Comparison of ENCODE assay signal across 9 mouse cellular contexts in the genomic region with DNA sequence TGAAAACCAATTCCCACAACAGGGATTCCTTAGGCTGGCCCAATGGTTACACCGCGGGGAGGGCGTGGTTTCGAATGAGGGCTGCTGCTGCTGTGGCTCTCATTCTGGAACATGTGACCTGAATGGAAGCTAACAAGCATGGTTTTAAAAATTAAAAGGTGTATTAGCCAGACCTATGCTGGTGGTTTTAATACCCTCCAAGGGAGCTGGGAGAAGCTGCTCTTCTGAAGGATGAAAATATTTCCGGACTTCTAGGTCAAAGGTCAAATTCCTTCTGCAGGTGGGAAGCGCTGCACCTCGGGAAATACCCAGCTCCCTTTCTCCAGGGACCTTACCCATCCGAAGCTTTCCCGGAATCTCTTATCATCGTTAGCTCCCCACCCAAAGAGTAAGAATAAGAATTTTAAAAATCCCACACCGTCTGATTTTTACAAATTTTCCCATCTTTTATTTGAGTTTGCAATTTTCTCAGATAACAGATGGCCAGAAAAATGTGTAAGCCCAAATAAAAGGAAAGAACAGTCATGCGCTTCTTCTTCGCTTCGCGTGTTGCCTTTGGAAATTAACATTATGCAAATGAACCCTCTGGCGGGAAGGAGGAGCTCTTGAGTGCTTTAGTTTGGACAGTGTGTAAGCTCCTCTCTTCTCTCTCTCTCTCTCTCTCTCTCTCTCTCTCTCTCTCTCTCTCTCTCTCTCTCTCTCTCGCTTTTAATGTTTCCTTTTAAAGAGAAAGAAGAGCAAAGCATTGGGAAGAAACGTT.
A peak's percentile ranks its signal among the peaks of the same experiment; 100 is the strongest.
DNase-seq lines count a peak whose midpoint lies in the region; ATAC-seq lines count a peak whose summit lies in the region.
"Had no signal": no experiment of that assay in that cellular context is flagged by ENCODE, and none has a peak within 500 bp of the region (broad histone marks: within the 10 kb centered on the region; RNA-seq: fewer than 3 reads in every experiment).

No protein-coding gene starts in this region.

- no peaks in the 10 kb centered on the region for H3K36me3 ChIP-seq in intestine, embryonic 14.5 days (ENCODE audit: control insufficient read depth, insufficient read depth, low read length)
- H3K36me3 ChIP-seq in neural tube, embryonic 12.5 days, result no peaks in the 10 kb centered on the region

- H3K4me3 ChIP-seq in intestine, embryonic 14.5 days (ENCODE audit: low read depth, low read length), result no peak overlapping the region
- H3K4me3 ChIP-seq in neural tube, embryonic 12.5 days, result no peak overlapping the region
- H3K4me3 ChIP-seq: megakaryocyte, embryonic 14.5 days had no signal

- peak overlapping the region; percentile 7; the same call in 1 of the 2 replicates for H3K4me2 ChIP-seq in intestine, embryonic 14.5 days (ENCODE audit: low read length)
- H3K4me2 ChIP-seq in neural tube, embryonic 12.5 days (replicated peaks), result peak overlapping the region; percentile 37

- no peak for ATAC-seq in intestine, embryonic 14.5 days (replicated peaks; ENCODE audit: low FRiP score, low TSS enrichment, low read depth)
- no peak for ATAC-seq in neural tube, embryonic 12.5 days (ENCODE audit: low FRiP score, low read depth)

- 28% methylated on average over 18 of the region's 18 CpGs for WGBS in intestine, embryonic 14.5 days
- WGBS in neural tube, embryonic 12.5 days, result 25% methylated on average over 18 of the region's 18 CpGs

- no peak overlapping the region for H3K9ac ChIP-seq in intestine, embryonic 14.5 days (ENCODE audit: low read length)
- H3K9ac ChIP-seq in neural tube, embryonic 12.5 days, result no peak overlapping the region

- H3K27me3 ChIP-seq in intestine, embryonic 14.5 days (replicated peaks; ENCODE audit: control insufficient read depth, insufficient read depth, low read length), result no peaks in the 10 kb centered on the region
- H3K27me3 ChIP-seq in neural tube, embryonic 12.5 days (replicated peaks), result no peaks in the 10 kb centered on the region; the same call in 1 of the 2 replicates

- peaks cover 69% of the 10 kb centered on the region for H3K4me1 ChIP-seq in intestine, embryonic 14.5 days (replicated peaks; ENCODE audit: control insufficient read depth, insufficient read depth, low read length)
- peaks cover 52% of the 10 kb centered on the region for H3K4me1 ChIP-seq in neural tube, embryonic 12.5 days
- H3K4me1 ChIP-seq: megakaryocyte, embryonic 14.5 days had no signal

- peak overlapping the region; percentile 97 for H3K27ac ChIP-seq in intestine, embryonic 14.5 days (ENCODE audit: low read depth)
- H3K27ac ChIP-seq in neural tube, embryonic 12.5 days, result no peak overlapping the region

- DNase-seq in adrenal gland, postnatal 14 days, result peak; percentile 17
- DNase-seq in adrenal gland, adult 2 months, result no peak
- peak; percentile 47 for DNase-seq in lung, postnatal 36 days
- no peak for DNase-seq in lung, postnatal 10 days
- no peak for DNase-seq in intestine, embryonic 14.5 days (ENCODE audit: low spot score)
- no peak for DNase-seq in ovary, postnatal 10 days (ENCODE audit: low spot score)
- no peak for DNase-seq in adrenal gland, adult 8-10 months

- no peaks in the 10 kb centered on the region for H3K9me3 ChIP-seq in intestine, embryonic 14.5 days (ENCODE audit: control insufficient read depth, low read length)
- no peaks in the 10 kb centered on the region for H3K9me3 ChIP-seq in neural tube, embryonic 12.5 days
- H3K9me3 ChIP-seq: megakaryocyte, embryonic 14.5 days had no signal

Comparison
In these comparisons a context has a peak if more than half of its experiments do, and no peak if none do; other contexts are left out.
1. DNase-seq: peak in adrenal gland, postnatal 14 days (single experiment) and lung, postnatal 36 days (single experiment); none in adrenal gland, adult 2 months (single experiment), lung, postnatal 10 days (single experiment), intestine, embryonic 14.5 days (single experiment), ovary, postnatal 10 days (single experiment) and adrenal gland, adult 8-10 months (single experiment).